Mouse (Mus musculus) testis, adult 2 months (tissue): ENCODE data around the gene Matk. TPM values are rescaled to one million over a fixed set of nuclear protein-coding genes. Genes with fewer than 3 reads are reported as not detected.

Source experiments
- H3K27ac ChIP-seq: fragments of 200-500 bp; 2 replicates; pipeline ENCODE4 v1.5.1; 2012; ENCODE audit warnings: low read depth, low read length; ENCODE audit not compliant: control insufficient read depth, insufficient read depth
- H3K27me3 ChIP-seq: fragments of 200-500 bp; 2 replicates; pipeline ENCODE4 v1.6.1; 2012; ENCODE audit warnings: mild to moderate bottlenecking, low read length, moderate library complexity; ENCODE audit not compliant: control insufficient read depth, insufficient read depth
- H3K36me3 ChIP-seq: fragments of 200-500 bp; 2 replicates; pipeline ENCODE4 v1.6.1; 2012; ENCODE audit warnings: mild to moderate bottlenecking, low read length; ENCODE audit not compliant: control insufficient read depth, insufficient read depth
- H3K4me1 ChIP-seq: fragments of 200-500 bp; 2 replicates; pipeline ENCODE4 v1.6.1; 2012; ENCODE audit warnings: low read length; ENCODE audit not compliant: control insufficient read depth, insufficient read depth
- H3K4me3 ChIP-seq: fragments of 200-500 bp; 2 replicates; pipeline ENCODE4 v1.5.1; 2012; ENCODE audit warnings: low read depth, mild to moderate bottlenecking, low read length, moderate library complexity, mixed read lengths; ENCODE audit not compliant: control insufficient read depth
- CTCF ChIP-seq: fragments of 200-500 bp; IDR thresholded peaks from 2 replicates; pipeline ENCODE4 v1.5.1; 2012; ENCODE audit warnings: low read depth, mild to moderate bottlenecking, inconsistent platforms, low read length, moderate library complexity; ENCODE audit not compliant: control insufficient read depth, insufficient read depth, insufficient replicate concordance
- POLR2A ChIP-seq: fragments of 200-500 bp; IDR thresholded peaks from 2 replicates; pipeline ENCODE4 v1.6.1; 2012; ENCODE audit warnings: low read depth, mild to moderate bottlenecking, inconsistent platforms, low read length, moderate library complexity; ENCODE audit not compliant: control insufficient read depth
- polyA plus RNA-seq: library from polyadenylated mRNA; depleted of rRNA; stranded (reverse); fragments of >200 nt; gene quantifications from 2 replicates; pipeline ENCODE4 v1.2.3, GENCODE M21; 2012

The Matk gene
- polyA plus RNA-seq, 1 experiment, result 3.0 TPM

- TF ChIP-seq CTCF (peak; percentile 51; the same call in 1 of the 2 replicates), POLR2A (no peak)
- Histone ChIP-seq H3K36me3 (no peaks in the 10 kb centered on the region), H3K4me1 (peaks cover 25% of the 10 kb centered on the region), H3K27ac (no peak overlapping the region), H3K27me3 (no peaks in the 10 kb centered on the region), H3K4me3 (no peak overlapping the region)
Observed at GRCm38 (mm10) chr10:81288601-81289000, 35.9 kb downstream of the Matk start.

DNA sequence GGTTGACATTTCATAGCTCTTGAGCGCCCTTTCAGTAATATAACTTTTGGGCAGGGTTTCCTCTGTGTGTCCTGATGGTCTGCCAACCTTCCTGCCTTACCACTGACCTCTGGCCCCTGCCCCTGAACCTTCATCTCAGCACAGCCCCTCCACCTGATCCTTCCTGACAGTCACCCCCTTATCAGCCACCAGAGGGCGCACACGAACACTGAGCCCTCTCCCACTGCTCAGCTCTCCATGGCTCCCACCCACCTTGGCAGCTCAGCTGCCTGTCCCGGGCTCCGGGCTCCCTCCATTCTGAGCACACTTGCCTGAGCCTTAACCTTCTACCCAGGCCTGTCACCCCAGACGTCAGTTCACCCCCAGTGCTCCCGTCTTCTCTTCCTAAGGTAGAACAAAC, 36.5 kb downstream of the Matk start:
- Histone ChIP-seq H3K36me3 (no peaks in the 10 kb centered on the region), H3K27me3 (no peaks in the 10 kb centered on the region), H3K4me3 (no peak overlapping the region), H3K4me1 (peaks cover 31% of the 10 kb centered on the region), H3K27ac (no peak overlapping the region)
- TF ChIP-seq POLR2A (no peak), CTCF (peak; percentile 88)

DNA sequence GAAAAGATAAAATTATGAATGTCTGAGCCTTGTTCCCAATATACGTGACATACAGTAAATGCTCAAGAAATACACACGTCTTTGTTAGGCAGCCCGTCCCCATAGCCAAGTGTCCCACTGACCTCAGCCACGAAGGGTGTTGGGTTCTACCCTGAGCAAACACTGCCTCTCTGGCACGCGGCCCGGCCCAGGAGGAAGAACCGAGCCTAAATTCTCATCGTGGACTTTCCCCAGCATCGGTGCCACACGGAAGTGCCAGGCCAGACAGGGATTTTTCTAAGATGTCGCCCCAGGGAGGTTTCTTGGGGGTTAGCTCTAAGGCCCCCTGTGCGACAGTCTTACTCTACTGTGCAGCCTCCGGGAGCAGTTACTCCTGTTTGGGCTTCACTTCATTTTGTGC, 37.1 kb downstream of the Matk start:
- Histone ChIP-seq H3K4me3 (no peak overlapping the region), H3K27me3 (no peaks in the 10 kb centered on the region), H3K27ac (no peak overlapping the region), H3K36me3 (no peaks in the 10 kb centered on the region), H3K4me1 (peaks cover 32% of the 10 kb centered on the region)
- TF ChIP-seq POLR2A (no peak), CTCF (no peak)

DNA sequence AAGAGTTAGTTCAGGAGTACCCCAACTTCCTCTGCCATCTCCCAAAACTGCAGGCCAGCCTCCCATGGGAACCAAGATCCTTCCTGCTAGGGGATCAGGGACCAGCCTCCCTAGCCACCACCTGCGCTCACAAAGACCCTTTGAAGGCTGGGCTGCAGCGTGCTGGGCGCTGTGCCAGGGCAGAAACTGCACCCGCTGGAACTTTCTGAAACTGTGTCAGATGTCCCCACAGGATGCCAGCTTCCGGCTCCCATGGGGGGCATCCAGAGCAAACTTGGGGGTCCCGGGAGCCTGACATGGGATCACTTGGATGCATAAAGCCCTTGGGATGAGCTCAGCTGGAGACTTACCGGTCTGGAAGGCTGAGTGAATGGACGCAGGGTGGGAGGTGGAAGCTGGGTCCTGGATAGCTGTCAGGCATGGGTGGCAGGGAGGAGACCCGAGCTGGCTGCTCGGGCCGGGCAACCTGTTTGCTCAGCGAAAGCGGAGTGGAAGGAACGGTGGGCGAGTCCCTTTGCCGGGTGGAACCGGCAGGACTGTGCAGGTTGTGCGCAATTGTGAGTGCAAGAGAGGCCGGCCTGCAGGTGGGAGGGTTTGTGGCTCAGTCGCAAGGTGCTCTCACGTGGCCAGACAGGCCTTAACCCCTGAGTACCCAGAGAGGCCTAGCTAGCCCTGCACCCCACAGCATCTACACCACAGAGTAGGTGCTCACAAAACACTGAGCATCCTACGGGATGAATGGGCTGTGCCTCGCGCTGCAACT, 38.1 kb downstream of the Matk start:
- no peak overlapping the region for H3K4me3 ChIP-seq
- H3K4me1 ChIP-seq, result peaks cover 22% of the 10 kb centered on the region
- H3K27me3 ChIP-seq, result no peaks in the 10 kb centered on the region
- TF ChIP-seq POLR2A (no peak), CTCF (no peak)
- no peaks in the 10 kb centered on the region for H3K36me3 ChIP-seq
- no peak overlapping the region for H3K27ac ChIP-seq

DNA sequence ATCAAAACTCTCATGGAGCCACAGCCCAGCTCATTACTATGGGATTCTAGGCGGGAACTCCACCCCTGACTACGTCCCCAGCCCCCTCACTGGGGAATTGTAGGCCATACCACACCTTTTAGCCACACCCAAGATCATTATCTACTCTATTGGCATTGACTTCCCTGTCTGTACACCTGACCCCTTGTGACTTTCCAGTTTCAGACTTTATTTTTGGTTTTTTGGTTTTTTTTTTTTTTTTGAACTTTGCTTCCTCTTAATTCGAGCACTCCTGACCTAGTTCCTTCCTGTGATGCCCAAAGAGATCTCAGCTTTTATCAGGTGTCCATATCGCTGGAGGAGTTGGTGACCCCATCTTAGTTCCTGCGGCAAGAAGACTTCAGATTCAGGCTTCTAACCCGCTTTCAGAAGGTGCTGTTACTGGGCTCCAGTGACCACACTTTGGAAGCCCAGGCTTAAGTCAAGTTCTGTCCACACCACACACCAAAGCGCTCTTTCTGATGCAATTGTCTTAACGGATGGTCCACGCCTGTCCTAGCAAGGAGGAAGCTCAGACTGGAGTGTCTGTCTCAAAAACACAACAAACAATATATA, 38.9 kb downstream of the Matk start, which contains the start of gene Tjp3:
Gene Tjp3 (minus strand): TSS at position 71 of the 594 bp plus-strand sequence.
- H3K27ac ChIP-seq, result no peak within 1 kb of the TSS

DNA sequence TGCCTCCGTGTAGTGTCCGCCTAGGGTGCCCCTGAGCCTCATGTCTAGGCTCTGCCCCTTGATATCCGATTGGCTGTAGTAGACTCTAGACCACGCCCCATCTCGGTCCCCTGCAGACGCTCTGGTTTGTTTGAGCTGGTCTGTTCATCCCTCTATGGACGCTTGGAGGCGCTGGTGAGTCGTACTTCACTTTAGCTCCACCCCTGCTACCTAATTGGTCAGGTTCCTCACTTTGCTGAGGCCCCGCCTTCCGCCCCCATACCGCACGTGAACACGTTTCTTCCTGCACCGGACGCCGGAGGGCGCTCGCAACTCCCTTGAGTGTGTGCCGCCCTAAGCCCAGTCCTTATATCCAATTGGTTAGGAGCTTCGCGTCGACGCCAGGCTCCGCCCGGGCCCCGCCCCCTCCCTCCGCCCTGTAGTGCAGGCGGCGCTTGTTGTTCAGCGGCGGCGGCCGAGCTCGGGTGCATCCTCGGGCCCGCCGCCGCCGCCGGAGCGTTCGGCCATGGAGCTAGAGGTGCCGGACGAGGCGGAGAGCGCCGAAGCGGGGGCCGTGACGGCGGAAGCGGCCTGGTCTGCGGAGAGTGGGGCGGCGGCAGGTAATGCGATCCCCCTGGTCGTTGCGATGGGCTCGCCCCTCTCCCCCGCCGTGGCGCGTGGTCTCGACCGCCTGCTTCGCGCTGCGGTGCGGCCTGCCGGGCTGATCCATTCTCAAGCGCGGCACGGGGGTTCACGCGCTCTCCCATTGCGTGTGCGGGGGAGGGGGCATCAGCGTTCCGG, 40.0 kb downstream of the Matk start, which contains the start of gene Pip5k1c:
Gene Pip5k1c (plus strand): TSS at position 410 of the 780 bp plus-strand sequence.
- peaks cover 16% of the 10 kb centered on the region for H3K4me1 ChIP-seq

More for the DNA sequence above, 38.9 kb downstream of the Matk start, which contains the start of gene Tjp3:
- no peaks in the 10 kb centered on the region for H3K27me3 ChIP-seq
- TF ChIP-seq CTCF (no peak), POLR2A (no peak)
- no peaks in the 10 kb centered on the region for H3K36me3 ChIP-seq
- H3K4me3 ChIP-seq, result peak within 1 kb of the TSS; percentile 90; the same call in 1 of the 2 replicates
- peaks cover 16% of the 10 kb centered on the region for H3K4me1 ChIP-seq

More for the DNA sequence above, 40.0 kb downstream of the Matk start, which contains the start of gene Pip5k1c:
- no peaks in the 10 kb centered on the region for H3K27me3 ChIP-seq
- H3K36me3 ChIP-seq, result no peaks in the 10 kb centered on the region
- peak within 1 kb of the TSS; percentile 90 for H3K4me3 ChIP-seq
- peak within 1 kb of the TSS; percentile 86 for H3K27ac ChIP-seq
- TF ChIP-seq CTCF, result peak; percentile 87
- TF ChIP-seq POLR2A, result peak; percentile 44; the same call in 1 of the 2 replicates
